Mouse (Mus musculus) liver, adult 2 months (tissue): ENCODE measurements around the gene Hes5.

ENCODE experiments used
- CTCF ChIP-seq: fragments of 200-500 bp; IDR thresholded peaks from 2 replicates; pipeline ENCODE4 v1.5.1; 2011; ENCODE audit warnings: low read depth, low read length, control low read depth
- POLR2A ChIP-seq: fragments of 200-500 bp; IDR thresholded peaks from 2 replicates; pipeline ENCODE4 v1.6.1; 2011; ENCODE audit warnings: low read length, control low read depth; ENCODE audit not compliant: insufficient read depth; ENCODE audit errors: extremely low read depth

- TF ChIP-seq POLR2A = no peak
- TF ChIP-seq CTCF = no peak
These were observed 34.2 kb downstream of the Hes5 start for GRCm38 (mm10) chr4:154994876-154995275.
